Mouse (Mus musculus) bone marrow, adult 2 months (tissue): ENCODE results near the gene Map6.

Experiments
- CTCF ChIP-seq: fragments of 200-500 bp; IDR thresholded peaks from 2 replicates; pipeline ENCODE4 v1.5.1; 2011; ENCODE audit warnings: low read length, control low read depth; ENCODE audit not compliant: control insufficient read depth, insufficient read depth
- POLR2A ChIP-seq: fragments of 200-500 bp; IDR thresholded peaks from 2 replicates; pipeline ENCODE4 v1.6.1; 2011; ENCODE audit warnings: low read depth, mild to moderate bottlenecking, control low read depth, low read length, borderline replicate concordance; ENCODE audit not compliant: control insufficient read depth

DNA sequence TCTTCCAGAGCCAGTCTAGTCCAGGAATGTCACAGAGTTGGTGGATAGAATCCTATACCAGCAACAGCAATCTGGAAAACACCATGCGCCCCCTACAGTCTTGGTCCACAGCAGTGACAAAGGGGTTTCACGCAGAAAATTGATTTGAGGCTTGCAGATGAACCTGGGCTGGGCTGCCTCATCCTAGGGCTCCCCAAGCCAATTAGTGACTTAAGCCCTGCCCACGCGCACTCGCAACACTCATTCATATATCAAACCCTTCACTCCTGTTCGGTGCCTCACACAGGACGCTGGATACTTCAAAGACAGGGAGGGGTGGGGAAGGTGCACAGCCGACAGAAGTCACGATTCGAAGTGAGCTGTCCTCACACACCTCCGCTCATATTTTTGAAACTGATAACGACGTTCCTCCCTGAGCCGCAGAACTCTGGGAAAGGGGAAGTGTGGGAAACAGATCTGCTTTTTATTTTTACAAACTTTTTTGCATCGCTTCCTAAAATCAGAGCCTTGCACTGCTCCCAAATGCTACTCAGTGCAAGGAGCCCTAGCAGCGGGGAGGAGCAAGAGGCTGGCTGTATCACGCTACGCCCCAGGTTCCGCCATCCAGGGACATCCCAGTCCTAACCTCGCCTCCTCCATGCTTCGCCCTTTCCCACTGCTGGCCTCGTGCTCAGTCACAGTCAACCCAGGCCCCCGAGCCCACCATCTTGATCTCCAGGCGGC, 113.4 kb downstream of the Map6 start:
- no peak for TF ChIP-seq CTCF
- TF ChIP-seq POLR2A = no peak
